Mouse (Mus musculus) CH12.LX (cell line): ENCODE data around the gene Ndufs1. TPM values are rescaled to one million over a fixed set of nuclear protein-coding genes. Genes with fewer than 3 reads are reported as not detected.

ENCODE experiments used
- DNase-seq: peaks from one replicate; pipeline ENCODE4 v3.0.0-alpha.2; 2013; ENCODE audit errors: extremely low read depth
- H3K27ac ChIP-seq: 2 replicates; pipeline ENCODE4 v1.5.1; 2012; ENCODE audit warnings: low read depth, mild to moderate bottlenecking, control low read depth, moderate library complexity; ENCODE audit not compliant: insufficient read depth
- H3K27me3 ChIP-seq: replicated peaks from 2 replicates; pipeline ENCODE3; 2012; ENCODE audit warnings: inconsistent platforms
- H3K36me3 ChIP-seq, 2 experiments: replicated peaks in 1 of 2; 2 replicates each; pipeline versions ENCODE3 to v1.6.1; 2012; ENCODE audit warnings: inconsistent platforms in 1 of 2, low read length in 1 of 2, mild to moderate bottlenecking in 1 of 2, mixed read lengths in 1 of 2, moderate library complexity in 1 of 2; ENCODE audit not compliant: control insufficient read depth in 1 of 2, insufficient read depth in 1 of 2
- H3K4me1 ChIP-seq, 2 experiments: 2 replicates each; pipeline ENCODE4 v1.6.1; 2012; ENCODE audit warnings: inconsistent platforms in 1 of 2, moderate library complexity in 1 of 2; ENCODE audit not compliant: insufficient read depth in 2 of 2, control insufficient read depth in 1 of 2
- H3K4me2 ChIP-seq: 2 replicates; pipeline ENCODE4 v1.6.1; 2012; ENCODE audit warnings: low read depth, mild to moderate bottlenecking, control low read depth; ENCODE audit not compliant: poor library complexity, insufficient read depth, severe bottlenecking
- H3K4me3 ChIP-seq, 3 experiments: fragments of 150-350 bp in 1 of 3; sonication (generic) in 1 of 3; replicated peaks in 1 of 3; 2 replicates each; pipeline versions ENCODE3 to v1.5.1; 2011 to 2012; ENCODE audit warnings: low read depth in 2 of 3, low read length in 2 of 3, mild to moderate bottlenecking in 2 of 3, moderate library complexity in 2 of 3, control low read depth in 1 of 3, improper control_type of control experiment in 1 of 3, inconsistent platforms in 1 of 3, mixed read lengths in 1 of 3; ENCODE audit not compliant: poor library complexity in 1 of 3
- H3K79me2 ChIP-seq: replicated peaks from 2 replicates; pipeline ENCODE4 v1.6.1; 2012; ENCODE audit warnings: mild to moderate bottlenecking, moderate library complexity; ENCODE audit not compliant: control insufficient read depth, poor library complexity, insufficient read depth, severe bottlenecking; ENCODE audit errors: extremely low read depth
- H3K9ac ChIP-seq: 2 replicates; pipeline ENCODE4 v1.6.1; 2012; ENCODE audit warnings: low read depth, mild to moderate bottlenecking, control low read depth, moderate library complexity; ENCODE audit not compliant: insufficient read depth
- H3K9me3 ChIP-seq: replicated peaks from 2 replicates; pipeline ENCODE3; 2012; ENCODE audit warnings: low read length, inconsistent platforms, mixed read lengths
- BHLHE40 ChIP-seq: IDR thresholded peaks from 2 replicates; pipeline ENCODE4 v1.6.1; 2011; ENCODE audit warnings: mild to moderate bottlenecking, low read depth, low read length, improper control_type of control experiment
- CHD1 ChIP-seq: IDR thresholded peaks from 2 replicates; pipeline ENCODE4 v1.6.1; 2012; ENCODE audit warnings: low read depth, low read length, improper control_type of control experiment, inconsistent platforms
- CTCF ChIP-seq, 2 experiments: IDR thresholded peaks in 1 of 2; conservative IDR thresholded peaks in 1 of 2; 2 replicates each; pipeline ENCODE4 v1.5.1; 2011 to 2012; ENCODE audit warnings: low read depth in 2 of 2, low read length in 2 of 2, improper control_type of control experiment in 1 of 2, inconsistent platforms in 1 of 2, mild to moderate bottlenecking in 1 of 2, moderate library complexity in 1 of 2
- E2F4 ChIP-seq: IDR thresholded peaks from 2 replicates; pipeline ENCODE4 v1.6.1; 2011; ENCODE audit warnings: low read depth, low read length, improper control_type of control experiment; ENCODE audit not compliant: insufficient replicate concordance
- ELF1 ChIP-seq: IDR thresholded peaks from 2 replicates; pipeline ENCODE4 v1.6.1; 2014; ENCODE audit warnings: low read depth, mild to moderate bottlenecking, inconsistent platforms, low read length, improper control_type of control experiment
- EP300 ChIP-seq: IDR thresholded peaks from 2 replicates; pipeline ENCODE4 v1.6.1; 2011; ENCODE audit warnings: low read length, improper control_type of control experiment
- ETS1 ChIP-seq: conservative IDR thresholded peaks from 2 replicates; pipeline ENCODE4 v1.6.1; 2012; ENCODE audit warnings: low read depth, mild to moderate bottlenecking, inconsistent platforms, low read length, improper control_type of control experiment, moderate library complexity
- GABPA ChIP-seq: IDR thresholded peaks from 2 replicates; pipeline ENCODE4 v1.6.1; 2012; ENCODE audit warnings: low read depth, low read length, improper control_type of control experiment, inconsistent platforms; ENCODE audit not compliant: insufficient replicate concordance
- HCFC1 ChIP-seq: IDR thresholded peaks from 2 replicates; pipeline ENCODE4 v1.6.1; 2012; ENCODE audit warnings: low read depth, mild to moderate bottlenecking, inconsistent platforms, low read length, improper control_type of control experiment
- IRF4 ChIP-seq: IDR thresholded peaks from 2 replicates; pipeline ENCODE4 v1.6.1; 2014; ENCODE audit warnings: low read depth, mild to moderate bottlenecking, inconsistent platforms, low read length, improper control_type of control experiment
- JUN ChIP-seq: IDR thresholded peaks from 2 replicates; pipeline ENCODE4 v1.6.1; 2011; ENCODE audit warnings: low read depth, mild to moderate bottlenecking, low read length, improper control_type of control experiment, moderate library complexity; ENCODE audit not compliant: insufficient read depth
- JUND ChIP-seq: conservative IDR thresholded peaks from 2 replicates; pipeline ENCODE4 v1.6.1; 2011; ENCODE audit warnings: low read depth, low read length, improper control_type of control experiment
- KAT2A ChIP-seq: IDR thresholded peaks from 2 replicates; pipeline ENCODE4 v1.6.1; 2012; ENCODE audit warnings: low read length, improper control_type of control experiment, inconsistent platforms; ENCODE audit not compliant: insufficient replicate concordance
- MEF2A ChIP-seq: IDR thresholded peaks from 2 replicates; pipeline ENCODE4 v1.6.1; 2014; ENCODE audit warnings: low read depth, mild to moderate bottlenecking, inconsistent platforms, low read length, improper control_type of control experiment, borderline replicate concordance
- MYC ChIP-seq: IDR thresholded peaks from 2 replicates; pipeline ENCODE4 v1.6.1; 2011; ENCODE audit warnings: low read depth, mild to moderate bottlenecking, improper control_type of control experiment, low read length
- NRF1 ChIP-seq: IDR thresholded peaks from 2 replicates; pipeline ENCODE4 v1.6.1; 2014; ENCODE audit warnings: low read depth, mild to moderate bottlenecking, inconsistent platforms, low read length, improper control_type of control experiment, moderate library complexity
- PAX5 ChIP-seq: IDR thresholded peaks from 2 replicates; pipeline ENCODE4 v1.6.1; 2012; ENCODE audit warnings: low read length, inconsistent platforms, mixed read lengths
- POLR2A ChIP-seq: IDR thresholded peaks from 2 replicates; pipeline ENCODE4 v1.6.1; 2011; ENCODE audit warnings: low read depth, mild to moderate bottlenecking, improper control_type of control experiment, low read length
- RAD21 ChIP-seq: IDR thresholded peaks from 2 replicates; pipeline ENCODE4 v1.6.1; 2011; ENCODE audit warnings: low read depth, mild to moderate bottlenecking, low read length, improper control_type of control experiment, moderate library complexity
- RCOR1 ChIP-seq: conservative IDR thresholded peaks from 2 replicates; pipeline ENCODE4 v1.6.1; 2012; ENCODE audit warnings: low read depth, mild to moderate bottlenecking, inconsistent platforms, low read length, improper control_type of control experiment
- SIN3A ChIP-seq: IDR thresholded peaks from 2 replicates; pipeline ENCODE4 v1.6.1; 2012; ENCODE audit warnings: low read length, improper control_type of control experiment, inconsistent platforms
- SMC3 ChIP-seq: IDR thresholded peaks from 2 replicates; pipeline ENCODE4 v1.6.1; 2011; ENCODE audit warnings: low read depth, low read length, improper control_type of control experiment
- TCF12 ChIP-seq: IDR thresholded peaks from 2 replicates; pipeline ENCODE4 v1.6.1; 2014; ENCODE audit warnings: low read depth, mild to moderate bottlenecking, inconsistent platforms, low read length, improper control_type of control experiment
- UBTF ChIP-seq: IDR thresholded peaks from 2 replicates; pipeline ENCODE4 v1.6.1; 2012; ENCODE audit warnings: low read depth, mild to moderate bottlenecking, inconsistent platforms, low read length, improper control_type of control experiment, moderate library complexity
- USF1 ChIP-seq: IDR thresholded peaks from 2 replicates; pipeline ENCODE4 v1.6.1; 2014; ENCODE audit warnings: low read depth, mild to moderate bottlenecking, inconsistent platforms, low read length, improper control_type of control experiment
- USF2 ChIP-seq: conservative IDR thresholded peaks from 2 replicates; pipeline ENCODE4 v1.6.1; 2011; ENCODE audit warnings: low read depth, low read length, improper control_type of control experiment
- ZC3H11A ChIP-seq: IDR thresholded peaks from 2 replicates; pipeline ENCODE4 v1.6.1; 2012; ENCODE audit warnings: low read depth, mild to moderate bottlenecking, inconsistent platforms, low read length, improper control_type of control experiment
- ZKSCAN1 ChIP-seq: IDR thresholded peaks from 2 replicates; pipeline ENCODE4 v1.6.1; 2012; ENCODE audit warnings: low read depth, inconsistent platforms, low read length, improper control_type of control experiment, borderline replicate concordance
- ZMIZ1 ChIP-seq: IDR thresholded peaks from 2 replicates; pipeline ENCODE4 v1.6.1; 2012; ENCODE audit warnings: low read depth, mild to moderate bottlenecking, inconsistent platforms, low read length, improper control_type of control experiment
- ZNF384 ChIP-seq: IDR thresholded peaks from 2 replicates; pipeline ENCODE4 v1.6.1; 2012; ENCODE audit warnings: low read depth, low read length, improper control_type of control experiment, inconsistent platforms
- dilution Hi-C: fragments of 300-500 bp; cut with MboI; formaldehyde crosslinking; loops from 2 replicates; pipeline ENCODE4 v1.14.3; 2020; ENCODE audit warnings: low sequenced_read_pairs; ENCODE audit not compliant: extremely low pct_unique_long_range_greater_than_20kb, extremely low pct_ligation_motif_present
- in situ Hi-C: fragments of 300-500 bp; cut with MboI; formaldehyde crosslinking; loops from 3 replicates; pipeline ENCODE4 v1.14.3; 2019; ENCODE audit warnings: low sequenced_read_pairs, low pct_ligation_motif_present, low pct_unique_long_range_greater_than_20kb, mixed read lengths
- polyA plus RNA-seq: library from polyadenylated mRNA; unstranded; fragments of >175 nt; gene quantifications from 2 replicates; pipeline ENCODE4 v1.2.1, GENCODE M21; 2012; ENCODE audit warnings: low read depth; ENCODE audit not compliant: insufficient read length
- total RNA-seq, 2 experiments: library from RNA; depleted of rRNA; stranded (reverse); fragments of 300-350 nt in 1 of 2; fragments of >200 nt in 1 of 2; gene quantifications; 2 replicates each; pipeline ENCODE4 v1.2.3; 2012 to 2014

Gene Ndufs1
- total and polyA plus RNA-seq, 3 experiments, result 56.9 to 139 (median 104) TPM

DNA sequence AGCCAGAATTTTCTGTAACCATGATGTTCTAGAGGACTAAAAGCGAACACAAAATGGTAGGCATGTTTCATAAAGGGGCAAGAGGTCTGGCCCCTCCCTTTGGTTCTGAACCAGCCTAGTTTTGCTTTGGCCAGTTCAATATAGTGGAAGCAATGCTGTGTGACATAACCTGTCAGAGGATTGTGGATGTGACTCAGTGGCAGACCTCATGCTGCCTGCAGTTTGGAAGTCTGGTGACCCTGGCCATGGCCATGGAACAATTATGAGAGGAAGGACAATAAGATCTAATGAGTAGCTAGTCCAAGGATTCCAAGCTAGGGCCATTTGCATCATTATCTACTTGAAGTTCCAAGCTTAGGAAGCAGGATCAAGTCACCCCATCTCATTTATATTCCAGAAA, 4.8 kb upstream of the Ndufs1 start:
- dilution Hi-C loops (no loop called here), in situ Hi-C loops (no loop called here)
- H3K36me3 ChIP-seq, result peaks cover 29 to 50% of the 10 kb centered on the region in 2 experiments
- TF ChIP-seq ZNF384, result no peak
- no peak for TF ChIP-seq JUN
- TF ChIP-seq MEF2A, result no peak
- TF ChIP-seq UBTF, result no peak
- TF ChIP-seq ZMIZ1, result no peak
- no peak for TF ChIP-seq CTCF (conservative IDR thresholded peaks at IDR 0.05 in 1 of 2, IDR thresholded peaks at IDR 0.05 in 1 of 2; ENCODE audit: low read depth in 2 of 2, low read length in 2 of 2)
- TF ChIP-seq PAX5, result no peak
- no peak for TF ChIP-seq POLR2A
- no peak for TF ChIP-seq USF2
- TF ChIP-seq SMC3, result no peak
- TF ChIP-seq NRF1, result no peak
- TF ChIP-seq TCF12, result no peak
- TF ChIP-seq JUND, result no peak
- no peak for TF ChIP-seq ELF1
- TF ChIP-seq RAD21, result no peak
- TF ChIP-seq E2F4, result no peak
- H3K4me1 ChIP-seq, result peaks cover 0 to 27% of the 10 kb centered on the region in 2 experiments; a peak in 2 of 4 replicates
- H3K27ac ChIP-seq, result no peak overlapping the region
- no peaks in the 10 kb centered on the region for H3K27me3 ChIP-seq
- peaks cover 20% of the 10 kb centered on the region for H3K79me2 ChIP-seq
- H3K4me3 ChIP-seq, result no peak overlapping the region
- H3K4me2 ChIP-seq, result no peak overlapping the region
- no peak for DNase-seq
- no peaks in the 10 kb centered on the region for H3K9me3 ChIP-seq
- H3K9ac ChIP-seq, result no peak overlapping the region

DNA sequence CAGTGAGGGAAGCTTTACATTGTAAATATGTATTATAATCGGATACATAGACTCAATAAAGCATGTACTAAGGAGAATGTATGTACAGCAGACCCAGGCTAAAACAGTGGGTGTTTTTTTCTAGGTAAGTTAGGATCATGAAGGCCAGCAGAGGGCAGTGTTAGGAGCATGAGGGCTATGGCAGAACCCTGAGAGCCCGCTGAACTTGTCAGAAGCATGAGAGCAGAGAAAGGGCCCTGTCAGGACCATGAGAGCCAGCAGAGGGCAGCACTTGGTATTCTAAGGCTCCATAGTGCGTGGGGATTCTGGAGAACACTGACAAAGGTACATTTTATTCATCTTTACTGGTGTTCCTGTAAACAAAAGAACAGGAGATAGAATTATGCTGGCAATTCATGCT, 4.4 kb upstream of the Ndufs1 start:
- dilution Hi-C loops, result no loop called here
- Histone ChIP-seq H3K4me1 (peaks cover 0 to 27% of the 10 kb centered on the region in 2 experiments; a peak in 2 of 4 replicates), H3K4me2 (no peak overlapping the region), H3K9ac (no peak overlapping the region), H3K36me3 (peaks cover 29 to 50% of the 10 kb centered on the region in 2 experiments), H3K9me3 (no peaks in the 10 kb centered on the region), H3K27me3 (no peaks in the 10 kb centered on the region), H3K27ac (no peak overlapping the region), H3K4me3 (no peak overlapping the region), H3K79me2 (peaks cover 22% of the 10 kb centered on the region)
- in situ Hi-C loops, result no loop called here
- peak; percentile 97 for DNase-seq
- TF ChIP-seq GABPA, result no peak
- TF ChIP-seq PAX5, result no peak
- no peak for TF ChIP-seq RCOR1
- peak; percentile 33; the same call in 1 of the 2 replicates for TF ChIP-seq HCFC1
- no peak for TF ChIP-seq BHLHE40
- no peak for TF ChIP-seq CHD1
- no peak for TF ChIP-seq IRF4
- no peak for TF ChIP-seq ETS1
- no peak for TF ChIP-seq USF1
- TF ChIP-seq SIN3A, result peak; percentile 54; the same call in 1 of the 2 replicates
- no peak for TF ChIP-seq KAT2A
- TF ChIP-seq ELF1, result peak; percentile 6; the same call in 1 of the 2 replicates
- peak; percentile 80 for TF ChIP-seq MYC
- TF ChIP-seq ZKSCAN1, result no peak
- TF ChIP-seq ZMIZ1, result no peak; the same call in 1 of the 2 replicates
- TF ChIP-seq UBTF, result no peak
- TF ChIP-seq CTCF (conservative IDR thresholded peaks at IDR 0.05 in 1 of 2, IDR thresholded peaks at IDR 0.05 in 1 of 2; ENCODE audit: low read depth in 2 of 2, low read length in 2 of 2), result peak; percentile 85 to 96
- TF ChIP-seq TCF12, result peak; percentile 21; the same call in 1 of the 2 replicates
- peak; percentile 50; the same call in 1 of the 2 replicates for TF ChIP-seq MEF2A
- no peak for TF ChIP-seq JUN
- TF ChIP-seq EP300, result no peak
- TF ChIP-seq USF2, result no peak
- no peak for TF ChIP-seq ZC3H11A
- TF ChIP-seq E2F4, result 0 out of 2 replicates have a peak, but pooled peaks have one; percentile 42
- peak; percentile 84 for TF ChIP-seq ZNF384
